Mouse (Mus musculus) lung, postnatal 4 days (tissue): ENCODE results near the gene Rab3b.

Experiments used
- DNase-seq, 2 experiments: peaks; one replicate each; pipeline ENCODE4 v3.0.0; 2021

Gene Rab3b

GRCm38 (mm10) chr4:108878963-108879822 is at the start of gene Rab3b:
Rab3b (plus strand) TSS chr4:108879063.
- peak; percentile 58 to 61 for DNase-seq

DNA sequence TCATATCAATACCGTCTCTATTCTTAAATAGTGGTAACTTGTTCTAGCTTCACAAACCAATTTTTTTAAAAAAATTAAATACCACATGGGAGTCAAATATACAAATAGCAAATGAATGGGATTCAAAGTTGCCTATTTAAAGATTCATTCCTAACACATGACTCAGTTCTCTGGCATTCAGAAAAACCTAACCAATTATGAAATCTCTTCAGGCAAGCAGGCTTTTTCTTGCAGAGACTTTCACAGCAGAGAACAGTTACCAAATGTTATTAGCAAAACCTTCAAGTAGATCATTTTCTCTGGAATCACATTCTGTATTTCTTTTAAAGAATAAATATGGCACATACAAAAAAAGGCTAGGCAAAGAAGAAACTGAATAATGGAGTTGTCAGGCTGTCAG is 48.2 kb upstream of the Rab3b start:
- DNase-seq: no peak

- DNase-seq: peak; percentile 93 to 95
Measured at GRCm38 (mm10) chr4:108832916-108833827, 45.7 kb upstream of the Rab3b start, which contains the start of gene Btf3l4. Btf3l4 (minus strand) TSS chr4:108833614.

GRCm38 (mm10) chr4:108833828-108834114 is 45.1 kb upstream of the Rab3b start:
- DNase-seq: no peak

- peak; percentile 89 to 92 for DNase-seq
Measured at GRCm38 (mm10) chr4:108834115-108834970, 44.5 kb upstream of the Rab3b start, which contains the start of gene Txndc12. Txndc12 (plus strand) TSS chr4:108834601.

- DNase-seq: no peak
Measured at GRCm38 (mm10) chr4:108834971-108835311, 43.9 kb upstream of the Rab3b start.

- no peak for DNase-seq
Measured at GRCm38 (mm10) chr4:108835496-108835895, 43.4 kb upstream of the Rab3b start.

DNA sequence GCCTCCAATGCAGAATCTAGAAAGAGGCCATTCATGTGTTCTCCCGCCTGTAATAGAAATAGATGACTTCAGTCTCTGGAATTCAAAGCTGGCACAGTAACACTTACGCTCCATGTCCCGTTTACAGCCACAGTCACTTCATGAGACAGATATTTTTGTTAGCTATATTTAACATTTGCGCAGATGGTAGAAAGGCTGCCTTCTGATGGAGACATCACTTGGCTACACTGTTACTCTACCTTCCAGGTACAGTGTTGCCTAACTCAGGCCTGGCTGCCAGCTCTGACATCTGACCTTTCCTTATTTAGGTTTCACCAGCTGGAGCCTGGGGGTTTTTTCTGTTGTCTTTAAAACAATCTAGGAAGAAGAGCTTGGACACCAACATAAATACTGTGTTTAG is 40.8 kb upstream of the Rab3b start:
- DNase-seq: no peak

DNA sequence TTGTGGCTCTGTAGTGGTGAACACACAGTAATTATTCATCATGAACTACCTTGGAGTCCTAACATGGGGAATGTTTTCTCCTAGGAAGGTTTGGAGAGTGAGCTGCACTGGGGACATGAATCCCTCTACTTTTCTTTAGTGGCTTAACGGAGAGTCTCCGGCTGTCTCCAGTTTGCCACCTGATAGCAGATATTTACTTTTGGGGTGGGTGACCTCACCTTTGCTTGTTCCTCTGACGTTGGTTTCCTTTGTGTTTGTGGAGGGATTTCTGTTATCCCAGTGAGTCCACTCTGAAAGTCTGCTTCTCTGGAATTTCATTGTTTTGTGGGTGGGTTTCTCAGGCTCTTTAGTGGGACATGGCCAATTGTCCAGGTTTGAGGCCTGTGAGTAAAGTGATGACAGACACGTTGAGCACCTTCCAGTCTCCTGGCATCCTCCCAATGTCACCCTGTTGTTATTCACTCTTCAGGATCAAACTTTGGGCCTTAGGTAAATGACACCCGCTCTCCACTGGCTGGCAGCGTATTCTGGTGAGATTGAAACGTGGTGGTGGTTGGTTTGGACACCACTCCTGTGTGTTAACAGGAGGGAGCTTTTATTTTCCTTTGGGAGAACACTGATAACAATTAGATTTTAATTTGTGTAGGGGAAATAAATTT is 36.8 kb upstream of the Rab3b start:
- no peak for DNase-seq

DNA sequence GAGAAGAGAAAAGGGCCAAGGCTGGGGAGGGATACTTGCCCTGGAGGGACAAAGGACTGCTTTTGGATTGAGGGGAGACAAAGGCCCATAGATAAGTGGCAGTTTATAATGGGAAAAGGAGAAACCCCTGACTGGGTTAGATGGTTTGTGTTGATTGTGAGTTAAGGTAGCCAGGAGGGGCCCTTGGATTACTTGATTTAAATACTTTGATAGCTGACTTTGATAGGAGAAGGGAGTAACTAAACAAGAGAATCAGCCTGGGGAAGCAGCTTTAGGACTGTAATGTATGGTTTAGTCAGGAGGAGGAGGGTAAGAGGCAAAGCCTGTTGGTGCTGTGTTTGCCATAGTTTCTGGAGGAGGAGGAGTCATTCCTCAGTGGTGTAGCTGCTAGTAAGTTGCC is 35.5 kb upstream of the Rab3b start:
- DNase-seq: no peak

DNA sequence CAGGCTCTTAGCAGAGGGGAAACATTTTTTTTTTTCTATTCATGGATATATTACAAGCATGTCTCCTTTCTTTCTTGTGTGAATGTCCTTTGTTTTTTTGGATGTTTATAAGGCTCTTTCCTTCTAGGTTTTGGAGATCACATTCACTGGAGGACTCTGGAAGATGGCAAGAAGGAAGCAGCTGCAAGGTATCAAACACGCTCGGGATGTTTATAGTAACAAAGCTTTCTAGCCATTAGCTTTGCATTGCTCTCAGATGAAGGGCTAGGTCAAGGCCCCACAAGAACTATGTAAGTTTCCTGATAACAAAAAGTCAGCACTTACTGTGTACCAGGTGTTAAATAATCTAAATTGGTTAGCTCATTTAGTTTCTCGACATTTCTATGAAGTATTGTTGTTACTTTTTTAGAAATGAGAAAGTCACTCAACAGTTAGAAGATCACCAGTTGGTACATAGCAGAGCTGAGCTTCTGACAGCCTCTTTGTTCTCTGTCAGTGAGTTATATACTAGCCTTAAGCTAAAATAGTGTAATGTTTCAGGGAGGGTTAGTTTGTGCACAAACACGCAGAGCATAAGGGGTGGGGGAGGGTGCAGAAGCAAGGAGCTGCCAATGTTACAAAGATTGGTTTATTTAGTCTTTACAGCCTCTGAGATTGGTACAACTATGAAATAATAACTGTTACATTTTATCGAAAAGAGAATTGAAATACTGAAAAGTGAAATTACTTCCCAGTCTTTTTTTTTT is 32.9 kb upstream of the Rab3b start:
- no peak for DNase-seq

DNA sequence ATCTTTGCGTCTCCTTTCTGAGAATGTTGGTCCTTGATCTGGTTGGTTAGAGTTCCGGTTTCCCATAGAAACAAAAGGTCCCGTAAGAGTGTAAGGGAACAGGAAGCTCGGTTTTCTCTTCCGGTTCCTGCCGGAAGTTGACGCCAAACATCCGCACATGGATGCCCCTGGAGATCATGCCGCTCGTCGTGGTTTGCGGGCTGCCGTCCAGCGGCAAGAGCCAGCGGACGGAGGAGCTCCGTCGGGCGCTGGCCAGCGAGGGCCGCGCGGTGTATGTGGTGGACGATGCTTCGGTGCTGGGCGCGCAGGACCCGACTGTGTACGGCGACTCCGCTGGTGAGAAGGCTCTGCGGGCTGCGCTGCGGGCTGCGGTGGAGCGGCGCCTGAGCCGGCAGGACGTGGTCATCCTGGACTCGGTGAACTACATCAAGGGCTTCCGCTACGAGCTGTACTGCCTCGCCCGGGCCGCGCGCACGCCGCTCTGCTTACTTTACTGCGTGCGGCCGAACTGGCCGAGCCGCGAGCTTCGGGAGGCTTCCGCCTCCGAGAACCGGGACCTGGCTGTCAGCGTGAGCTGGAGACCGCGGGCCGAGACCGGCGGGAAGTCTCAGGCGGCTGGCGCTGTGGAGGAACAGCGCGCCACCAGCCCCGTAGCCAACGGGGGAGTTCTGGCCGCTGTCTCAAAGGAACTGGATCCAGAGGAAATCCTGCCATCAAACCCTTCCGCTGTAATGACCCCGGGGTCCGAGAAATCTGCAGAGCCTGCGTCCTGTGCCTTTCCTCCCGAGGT is 31.0 kb upstream of the Rab3b start, which contains the start of gene Kti12:
Gene Kti12 (plus strand): TSS at position 71 of the 790 bp plus-strand sequence.
- DNase-seq: peak; percentile 86 to 88

DNA sequence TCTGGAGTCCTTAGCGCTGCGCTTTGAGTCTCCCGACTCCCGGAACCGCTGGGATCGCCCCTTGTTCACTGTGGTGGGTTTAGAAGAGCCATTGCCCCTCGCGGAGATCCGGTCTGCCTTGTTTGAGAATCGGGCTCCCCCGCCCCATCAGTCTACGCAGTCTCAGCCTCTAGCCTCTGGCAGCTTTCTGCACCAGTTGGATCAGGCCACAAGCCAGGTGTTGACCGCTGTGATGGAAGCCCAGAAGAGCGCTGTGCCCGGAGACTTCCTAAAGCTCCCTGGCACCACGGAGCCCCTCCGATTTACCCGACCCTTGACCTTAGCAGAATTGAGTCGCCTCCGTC is 30.4 kb upstream of the Rab3b start, which contains the start of gene A730015C16Rik:
Gene A730015C16Rik (minus strand): TSS at position 115 of the 344 bp plus-strand sequence.
- DNase-seq: no peak

GRCm38 (mm10) chr4:108866806-108867205 is 12.1 kb upstream of the Rab3b start:
- no peak for DNase-seq

DNA sequence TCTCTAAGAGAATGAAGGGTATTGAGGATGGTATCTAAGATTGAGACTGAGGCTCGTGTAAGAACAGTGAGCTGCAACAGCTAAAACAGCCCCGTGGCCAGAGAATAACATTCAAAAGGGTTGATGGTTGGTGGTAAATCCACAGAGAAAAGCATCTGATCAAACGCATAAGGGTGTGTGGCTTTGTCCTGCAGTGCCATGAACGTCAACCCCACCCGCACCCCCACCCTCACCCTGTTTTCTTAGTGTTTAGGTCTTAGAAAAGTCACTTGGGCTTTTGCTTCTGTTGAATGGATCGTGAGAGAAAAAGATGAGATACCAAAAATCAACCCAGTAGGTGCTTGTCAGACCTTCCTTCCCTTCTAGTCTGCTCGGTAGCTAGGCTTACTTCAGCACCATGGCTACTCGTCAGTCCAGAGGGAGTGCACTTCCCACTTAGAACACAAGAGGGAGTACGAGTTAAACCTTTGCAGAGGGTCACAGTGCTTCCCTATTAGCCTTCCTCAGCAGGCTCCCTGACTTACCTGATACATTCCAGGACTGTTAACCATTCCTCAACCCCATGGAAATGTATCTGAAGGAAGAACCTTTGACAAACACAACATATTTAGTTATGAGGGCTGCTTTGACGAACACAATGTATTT is 9.0 kb upstream of the Rab3b start:
- DNase-seq: peak in 1 of 2 experiments; percentile 86

GRCm38 (mm10) chr4:108873746-108874145 is 5.1 kb upstream of the Rab3b start:
- no peak for DNase-seq

DNA sequence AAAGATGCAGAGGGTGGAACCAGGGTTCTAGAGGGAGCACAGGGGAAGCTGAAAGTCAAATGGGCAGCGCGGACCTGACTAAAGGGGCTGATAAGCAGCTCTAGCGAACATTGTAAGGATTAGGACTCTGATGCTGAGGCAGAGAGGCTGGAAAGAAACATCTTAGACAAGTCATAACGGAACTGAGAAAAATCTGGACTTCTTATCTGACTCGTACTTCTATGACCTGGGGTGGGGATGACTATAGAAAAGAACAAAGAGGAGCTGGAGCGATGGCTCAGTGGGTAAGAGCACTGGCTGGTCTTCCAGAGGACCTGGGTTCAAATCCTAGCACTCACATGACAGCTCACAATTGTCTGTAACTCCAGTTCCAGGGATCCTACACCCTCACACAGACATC is 962 bp upstream of the Rab3b start:
- DNase-seq: no peak

GRCm38 (mm10) chr4:108883815-108884214 is 5.0 kb downstream of the Rab3b start:
- no peak for DNase-seq

GRCm38 (mm10) chr4:108887456-108887855 is 8.6 kb downstream of the Rab3b start:
- no peak for DNase-seq

GRCm38 (mm10) chr4:108890876-108891275 is 12.0 kb downstream of the Rab3b start:
- no peak for DNase-seq
